Mouse (Mus musculus) CH12.LX (cell line): Measurements from ENCODE around the gene Scd4. TPM values are rescaled to one million over a fixed set of nuclear protein-coding genes. Genes with fewer than 3 reads are reported as not detected.
A peak's percentile ranks its signal among the peaks of the same experiment; 100 is the strongest.

ENCODE experiments used
- DNase-seq: peaks from one replicate; pipeline ENCODE4 v3.0.0-alpha.2; 2013; ENCODE audit errors: extremely low read depth
- H3K27ac ChIP-seq: 2 replicates; pipeline ENCODE4 v1.5.1; 2012; ENCODE audit warnings: low read depth, mild to moderate bottlenecking, control low read depth, moderate library complexity; ENCODE audit not compliant: insufficient read depth
- H3K27me3 ChIP-seq: replicated peaks from 2 replicates; pipeline ENCODE3; 2012; ENCODE audit warnings: inconsistent platforms
- H3K36me3 ChIP-seq, 2 experiments: replicated peaks in 1 of 2; 2 replicates each; pipeline versions ENCODE3 to v1.6.1; 2012; ENCODE audit warnings: inconsistent platforms in 1 of 2, low read length in 1 of 2, mild to moderate bottlenecking in 1 of 2, mixed read lengths in 1 of 2, moderate library complexity in 1 of 2; ENCODE audit not compliant: control insufficient read depth in 1 of 2, insufficient read depth in 1 of 2
- H3K4me1 ChIP-seq, 2 experiments: 2 replicates each; pipeline ENCODE4 v1.6.1; 2012; ENCODE audit warnings: inconsistent platforms in 1 of 2, moderate library complexity in 1 of 2; ENCODE audit not compliant: insufficient read depth in 2 of 2, control insufficient read depth in 1 of 2
- H3K4me2 ChIP-seq: 2 replicates; pipeline ENCODE4 v1.6.1; 2012; ENCODE audit warnings: low read depth, mild to moderate bottlenecking, control low read depth; ENCODE audit not compliant: poor library complexity, insufficient read depth, severe bottlenecking
- H3K4me3 ChIP-seq, 3 experiments: fragments of 150-350 bp in 1 of 3; sonication (generic) in 1 of 3; replicated peaks in 1 of 3; 2 replicates each; pipeline versions ENCODE3 to v1.5.1; 2011 to 2012; ENCODE audit warnings: low read depth in 2 of 3, low read length in 2 of 3, mild to moderate bottlenecking in 2 of 3, moderate library complexity in 2 of 3, control low read depth in 1 of 3, improper control_type of control experiment in 1 of 3, inconsistent platforms in 1 of 3, mixed read lengths in 1 of 3; ENCODE audit not compliant: poor library complexity in 1 of 3
- H3K79me2 ChIP-seq: replicated peaks from 2 replicates; pipeline ENCODE4 v1.6.1; 2012; ENCODE audit warnings: mild to moderate bottlenecking, moderate library complexity; ENCODE audit not compliant: control insufficient read depth, poor library complexity, insufficient read depth, severe bottlenecking; ENCODE audit errors: extremely low read depth
- H3K9ac ChIP-seq: 2 replicates; pipeline ENCODE4 v1.6.1; 2012; ENCODE audit warnings: low read depth, mild to moderate bottlenecking, control low read depth, moderate library complexity; ENCODE audit not compliant: insufficient read depth
- H3K9me3 ChIP-seq: replicated peaks from 2 replicates; pipeline ENCODE3; 2012; ENCODE audit warnings: low read length, inconsistent platforms, mixed read lengths
- BHLHE40 ChIP-seq: IDR thresholded peaks from 2 replicates; pipeline ENCODE4 v1.6.1; 2011; ENCODE audit warnings: mild to moderate bottlenecking, low read depth, low read length, improper control_type of control experiment
- CHD1 ChIP-seq: IDR thresholded peaks from 2 replicates; pipeline ENCODE4 v1.6.1; 2012; ENCODE audit warnings: low read depth, low read length, improper control_type of control experiment, inconsistent platforms
- CHD2 ChIP-seq: IDR thresholded peaks from 2 replicates; pipeline ENCODE4 v1.6.1; 2011; ENCODE audit warnings: low read length, improper control_type of control experiment
- E2F4 ChIP-seq: IDR thresholded peaks from 2 replicates; pipeline ENCODE4 v1.6.1; 2011; ENCODE audit warnings: low read depth, low read length, improper control_type of control experiment; ENCODE audit not compliant: insufficient replicate concordance
- ELF1 ChIP-seq: IDR thresholded peaks from 2 replicates; pipeline ENCODE4 v1.6.1; 2014; ENCODE audit warnings: low read depth, mild to moderate bottlenecking, inconsistent platforms, low read length, improper control_type of control experiment
- EP300 ChIP-seq: IDR thresholded peaks from 2 replicates; pipeline ENCODE4 v1.6.1; 2011; ENCODE audit warnings: low read length, improper control_type of control experiment
- ETS1 ChIP-seq: conservative IDR thresholded peaks from 2 replicates; pipeline ENCODE4 v1.6.1; 2012; ENCODE audit warnings: low read depth, mild to moderate bottlenecking, inconsistent platforms, low read length, improper control_type of control experiment, moderate library complexity
- HCFC1 ChIP-seq: IDR thresholded peaks from 2 replicates; pipeline ENCODE4 v1.6.1; 2012; ENCODE audit warnings: low read depth, mild to moderate bottlenecking, inconsistent platforms, low read length, improper control_type of control experiment
- IRF4 ChIP-seq: IDR thresholded peaks from 2 replicates; pipeline ENCODE4 v1.6.1; 2014; ENCODE audit warnings: low read depth, mild to moderate bottlenecking, inconsistent platforms, low read length, improper control_type of control experiment
- JUND ChIP-seq: conservative IDR thresholded peaks from 2 replicates; pipeline ENCODE4 v1.6.1; 2011; ENCODE audit warnings: low read depth, low read length, improper control_type of control experiment
- KAT2A ChIP-seq: IDR thresholded peaks from 2 replicates; pipeline ENCODE4 v1.6.1; 2012; ENCODE audit warnings: low read length, improper control_type of control experiment, inconsistent platforms; ENCODE audit not compliant: insufficient replicate concordance
- MAX ChIP-seq: IDR thresholded peaks from 2 replicates; pipeline ENCODE4 v1.6.1; 2011; ENCODE audit warnings: low read length, improper control_type of control experiment
- MAZ ChIP-seq: IDR thresholded peaks from 2 replicates; pipeline ENCODE4 v1.6.1; 2012; ENCODE audit warnings: low read depth, mild to moderate bottlenecking, inconsistent platforms, low read length, improper control_type of control experiment, moderate library complexity
- MEF2A ChIP-seq: IDR thresholded peaks from 2 replicates; pipeline ENCODE4 v1.6.1; 2014; ENCODE audit warnings: low read depth, mild to moderate bottlenecking, inconsistent platforms, low read length, improper control_type of control experiment, borderline replicate concordance
- MXI1 ChIP-seq: IDR thresholded peaks from 2 replicates; pipeline ENCODE4 v1.6.1; 2011; ENCODE audit warnings: mild to moderate bottlenecking, low read depth, low read length, improper control_type of control experiment
- MYC ChIP-seq: IDR thresholded peaks from 2 replicates; pipeline ENCODE4 v1.6.1; 2011; ENCODE audit warnings: low read depth, mild to moderate bottlenecking, improper control_type of control experiment, low read length
- NELFE ChIP-seq: IDR thresholded peaks from 2 replicates; pipeline ENCODE4 v1.6.1; 2011; ENCODE audit warnings: low read depth, low read length, improper control_type of control experiment
- NRF1 ChIP-seq: IDR thresholded peaks from 2 replicates; pipeline ENCODE4 v1.6.1; 2014; ENCODE audit warnings: low read depth, mild to moderate bottlenecking, inconsistent platforms, low read length, improper control_type of control experiment, moderate library complexity
- PAX5 ChIP-seq: IDR thresholded peaks from 2 replicates; pipeline ENCODE4 v1.6.1; 2012; ENCODE audit warnings: low read length, inconsistent platforms, mixed read lengths
- POLR2A ChIP-seq: IDR thresholded peaks from 2 replicates; pipeline ENCODE4 v1.6.1; 2011; ENCODE audit warnings: low read depth, mild to moderate bottlenecking, improper control_type of control experiment, low read length
- POLR2AphosphoS2 ChIP-seq: IDR thresholded peaks from 2 replicates; pipeline ENCODE4 v1.6.1; 2011; ENCODE audit warnings: low read depth, low read length, improper control_type of control experiment
- RAD21 ChIP-seq: IDR thresholded peaks from 2 replicates; pipeline ENCODE4 v1.6.1; 2011; ENCODE audit warnings: low read depth, mild to moderate bottlenecking, low read length, improper control_type of control experiment, moderate library complexity
- RCOR1 ChIP-seq: conservative IDR thresholded peaks from 2 replicates; pipeline ENCODE4 v1.6.1; 2012; ENCODE audit warnings: low read depth, mild to moderate bottlenecking, inconsistent platforms, low read length, improper control_type of control experiment
- TBP ChIP-seq: conservative IDR thresholded peaks from 2 replicates; pipeline ENCODE4 v1.6.1; 2011; ENCODE audit warnings: low read depth, low read length, improper control_type of control experiment
- TCF12 ChIP-seq: IDR thresholded peaks from 2 replicates; pipeline ENCODE4 v1.6.1; 2014; ENCODE audit warnings: low read depth, mild to moderate bottlenecking, inconsistent platforms, low read length, improper control_type of control experiment
- UBTF ChIP-seq: IDR thresholded peaks from 2 replicates; pipeline ENCODE4 v1.6.1; 2012; ENCODE audit warnings: low read depth, mild to moderate bottlenecking, inconsistent platforms, low read length, improper control_type of control experiment, moderate library complexity
- USF1 ChIP-seq: IDR thresholded peaks from 2 replicates; pipeline ENCODE4 v1.6.1; 2014; ENCODE audit warnings: low read depth, mild to moderate bottlenecking, inconsistent platforms, low read length, improper control_type of control experiment
- USF2 ChIP-seq: conservative IDR thresholded peaks from 2 replicates; pipeline ENCODE4 v1.6.1; 2011; ENCODE audit warnings: low read depth, low read length, improper control_type of control experiment
- ZC3H11A ChIP-seq: IDR thresholded peaks from 2 replicates; pipeline ENCODE4 v1.6.1; 2012; ENCODE audit warnings: low read depth, mild to moderate bottlenecking, inconsistent platforms, low read length, improper control_type of control experiment
- ZKSCAN1 ChIP-seq: IDR thresholded peaks from 2 replicates; pipeline ENCODE4 v1.6.1; 2012; ENCODE audit warnings: low read depth, inconsistent platforms, low read length, improper control_type of control experiment, borderline replicate concordance
- ZMIZ1 ChIP-seq: IDR thresholded peaks from 2 replicates; pipeline ENCODE4 v1.6.1; 2012; ENCODE audit warnings: low read depth, mild to moderate bottlenecking, inconsistent platforms, low read length, improper control_type of control experiment
- ZNF384 ChIP-seq: IDR thresholded peaks from 2 replicates; pipeline ENCODE4 v1.6.1; 2012; ENCODE audit warnings: low read depth, low read length, improper control_type of control experiment, inconsistent platforms
- dilution Hi-C: fragments of 300-500 bp; cut with MboI; formaldehyde crosslinking; loops from 2 replicates; pipeline ENCODE4 v1.14.3; 2020; ENCODE audit warnings: low sequenced_read_pairs; ENCODE audit not compliant: extremely low pct_unique_long_range_greater_than_20kb, extremely low pct_ligation_motif_present
- in situ Hi-C: fragments of 300-500 bp; cut with MboI; formaldehyde crosslinking; loops from 3 replicates; pipeline ENCODE4 v1.14.3; 2019; ENCODE audit warnings: low sequenced_read_pairs, low pct_ligation_motif_present, low pct_unique_long_range_greater_than_20kb, mixed read lengths
- polyA plus RNA-seq: library from polyadenylated mRNA; unstranded; fragments of >175 nt; gene quantifications from 2 replicates; pipeline ENCODE4 v1.2.1, GENCODE M21; 2012; ENCODE audit warnings: low read depth; ENCODE audit not compliant: insufficient read length
- total RNA-seq, 2 experiments: library from RNA; depleted of rRNA; stranded (reverse); fragments of 300-350 nt in 1 of 2; fragments of >200 nt in 1 of 2; gene quantifications; 2 replicates each; pipeline ENCODE4 v1.2.3; 2012 to 2014

Scd4 gene
- total and polyA plus RNA-seq, 3 experiments = 0.11 TPM; not detected in 2

GRCm38 (mm10) chr19:44392339-44393009 is 59.6 kb downstream of the Scd4 start:
- in situ Hi-C loops (no loop called here), dilution Hi-C loops (no loop called here)
- TF ChIP-seq IRF4 (no peak), POLR2AphosphoS2 (peak; percentile 33; the same call in 1 of the 2 replicates), PAX5 (no peak), USF1 (no peak)
- Histone ChIP-seq H3K27me3 (no peaks in the 10 kb centered on the region), H3K9ac (no peak overlapping the region), H3K9me3 (no peaks in the 10 kb centered on the region), H3K79me2 (no peaks in the 10 kb centered on the region), H3K27ac (no peak overlapping the region), H3K4me1 (peaks cover 18 to 92% of the 10 kb centered on the region in 2 experiments), H3K36me3 (peaks cover 19 to 57% of the 10 kb centered on the region in 2 experiments), H3K4me3 (no peak overlapping the region), H3K4me2 (no peak overlapping the region)
- no peak for DNase-seq

- peak; percentile 58 for DNase-seq
- in situ Hi-C loops = no loop called here
- Histone ChIP-seq H3K79me2 (no peaks in the 10 kb centered on the region), H3K4me1 (peaks cover 18 to 94% of the 10 kb centered on the region in 2 experiments), H3K9ac (no peak overlapping the region), H3K27me3 (no peaks in the 10 kb centered on the region), H3K9me3 (no peaks in the 10 kb centered on the region), H3K36me3 (peaks cover 32 to 72% of the 10 kb centered on the region in 2 experiments), H3K27ac (peak overlapping the region; percentile 63), H3K4me3 (no peak overlapping the region), H3K4me2 (no peak overlapping the region)
- dilution Hi-C loops = no loop called here
- TF ChIP-seq ZKSCAN1 = no peak
- TF ChIP-seq KAT2A = no peak
- TF ChIP-seq ZNF384 = no peak
- TF ChIP-seq POLR2A = peak; percentile 42; the same call in 1 of the 2 replicates
- no peak; the same call in 1 of the 2 replicates for TF ChIP-seq MEF2A
- TF ChIP-seq EP300 = no peak
- TF ChIP-seq JUND = no peak
- TF ChIP-seq TCF12 = no peak; the same call in 1 of the 2 replicates
- no peak for TF ChIP-seq MAZ
- no peak for TF ChIP-seq CHD2
- TF ChIP-seq MXI1 = no peak; the same call in 1 of the 2 replicates
- TF ChIP-seq ELF1 = no peak
- TF ChIP-seq POLR2AphosphoS2 = no peak; the same call in 1 of the 2 replicates
- TF ChIP-seq TBP = no peak
- TF ChIP-seq NELFE = no peak
- no peak for TF ChIP-seq ZC3H11A
- no peak for TF ChIP-seq RCOR1
- peak; percentile 65 for TF ChIP-seq MAX
- no peak for TF ChIP-seq CHD1
- TF ChIP-seq NRF1 = no peak
- no peak for TF ChIP-seq E2F4
- peak; percentile 70; the same call in 1 of the 2 replicates for TF ChIP-seq MYC
- no peak for TF ChIP-seq UBTF
- TF ChIP-seq USF2 = peak; percentile 23
- peak; percentile 23; the same call in 1 of the 2 replicates for TF ChIP-seq BHLHE40
- TF ChIP-seq ZMIZ1 = no peak
- peak; percentile 51 for TF ChIP-seq ETS1
- peak; percentile 38 for TF ChIP-seq USF1
- TF ChIP-seq RAD21 = no peak; the same call in 1 of the 2 replicates
- no peak for TF ChIP-seq HCFC1
These were observed 61.1 kb downstream of the Scd4 start for GRCm38 (mm10) chr19:44393962-44394422.
